Mouse (Mus musculus) mouse embryonic stem cell (cell line): ENCODE data around the gene Mri1.

ENCODE experiments used
- in situ Hi-C, 2 experiments: fragments of 300-500 bp; cut with MboI; formaldehyde crosslinking; loops; 1 replicate in 1 of 2; 3 replicates in 1 of 2; pipeline ENCODE4 v1.14.3; 2019 to 2020; ENCODE audit warnings: low sequenced_read_pairs in 2 of 2, low pct_unique_long_range_greater_than_20kb in 1 of 2, mixed read lengths in 1 of 2; ENCODE audit not compliant: unreplicated experiment in 1 of 2

Mri1 gene

DNA sequence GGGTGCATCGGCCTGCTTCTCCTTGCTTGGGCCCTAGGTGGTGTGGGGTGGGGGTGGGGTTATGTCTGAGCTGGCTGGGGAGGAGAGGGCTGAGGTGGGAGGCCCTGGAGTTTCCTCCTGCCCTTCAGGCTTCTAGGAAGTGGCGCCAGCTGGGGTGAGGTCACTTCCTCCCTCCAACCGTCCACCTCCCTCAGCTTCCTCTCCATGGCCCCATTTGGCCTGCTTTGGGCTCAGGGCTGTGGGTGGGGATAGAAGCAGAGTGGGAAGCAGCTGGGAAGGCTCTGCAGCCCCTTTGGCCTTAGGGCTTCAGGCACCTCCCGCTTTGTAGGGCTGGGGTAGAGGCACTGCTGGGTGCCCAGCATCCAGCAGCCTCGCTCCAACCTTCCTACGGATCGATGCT, 49.3 kb downstream of the Mri1 start:
- in situ Hi-C loops = no loop called here

DNA sequence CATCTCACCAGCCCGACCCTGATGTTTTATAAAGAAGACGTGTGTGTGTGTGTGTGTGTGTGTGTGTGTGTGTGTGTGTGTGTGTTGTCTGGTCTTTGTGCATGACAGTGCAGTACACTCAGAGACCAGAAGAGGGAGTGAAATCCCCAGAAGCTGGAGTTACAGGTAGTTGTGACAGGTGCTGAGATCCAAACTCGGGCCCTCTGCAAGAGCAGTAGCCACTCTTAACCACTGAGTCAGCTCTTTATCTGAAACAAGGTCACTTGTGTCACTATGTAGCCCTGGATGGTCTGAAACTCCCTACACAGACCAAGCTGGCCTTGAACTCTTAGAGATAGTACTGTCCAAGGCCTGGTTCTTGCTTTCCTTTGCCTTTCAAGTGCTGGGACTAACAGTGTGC, 50.5 kb downstream of the Mri1 start:
- in situ Hi-C loops = no loop called here

DNA sequence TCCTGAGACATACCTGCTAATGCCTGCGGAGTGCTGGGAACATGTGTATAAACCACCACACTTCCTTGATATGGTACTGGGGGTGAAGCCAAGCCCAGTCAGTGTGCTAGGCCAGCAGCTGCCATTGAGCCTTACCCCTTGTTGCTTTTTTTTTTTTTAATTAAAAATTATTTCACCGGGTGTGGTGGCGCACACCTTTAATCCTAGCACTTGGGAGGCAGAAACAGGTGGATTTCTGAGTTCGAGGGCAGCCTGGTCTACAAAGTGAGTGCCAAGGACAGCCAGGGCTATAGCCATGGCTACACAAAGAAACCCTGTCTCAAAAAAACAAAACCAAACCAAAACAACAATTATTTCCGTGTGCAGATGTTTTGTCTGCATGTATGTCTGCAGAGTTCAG, 52.1 kb downstream of the Mri1 start:
- in situ Hi-C loops = no loop called here

DNA sequence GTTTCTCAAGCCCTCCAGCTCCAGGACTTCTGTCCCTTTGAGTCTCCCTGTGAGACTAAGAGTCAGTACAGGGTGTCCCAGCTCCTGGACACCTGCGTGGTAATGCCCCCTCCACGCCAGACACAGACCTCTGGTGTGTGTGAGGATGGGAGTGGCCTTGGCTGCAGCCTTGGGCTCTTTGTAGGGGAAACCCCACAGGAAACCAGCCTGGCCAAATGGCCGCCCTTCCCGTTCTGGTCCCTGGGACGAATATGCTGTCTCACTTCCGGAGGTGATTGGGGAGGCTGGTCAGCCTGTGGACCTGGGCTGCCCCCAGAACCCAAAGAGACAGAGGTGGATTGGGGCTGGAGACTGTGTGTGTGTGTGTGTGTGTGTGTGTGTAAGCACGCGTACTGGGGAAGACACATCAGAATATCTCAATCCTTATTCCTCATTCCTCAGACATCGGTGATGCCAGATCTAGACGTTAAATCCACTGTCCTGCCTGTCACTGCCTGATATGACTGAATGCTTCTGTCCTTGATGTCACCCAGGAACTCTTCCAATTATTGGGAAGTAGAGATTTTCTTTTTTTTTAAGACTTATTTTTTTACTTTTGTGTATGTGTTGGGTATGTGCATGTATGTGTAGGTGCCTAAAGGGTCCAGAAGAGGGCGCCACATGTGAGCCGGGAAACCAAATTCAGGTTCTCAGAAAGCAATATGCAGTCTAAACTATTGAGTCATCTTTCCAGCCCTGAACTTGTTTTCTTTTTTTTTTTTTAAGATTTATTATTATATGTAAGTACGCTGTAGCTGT, 53.0 kb downstream of the Mri1 start:
- in situ Hi-C loops = no loop called here

DNA sequence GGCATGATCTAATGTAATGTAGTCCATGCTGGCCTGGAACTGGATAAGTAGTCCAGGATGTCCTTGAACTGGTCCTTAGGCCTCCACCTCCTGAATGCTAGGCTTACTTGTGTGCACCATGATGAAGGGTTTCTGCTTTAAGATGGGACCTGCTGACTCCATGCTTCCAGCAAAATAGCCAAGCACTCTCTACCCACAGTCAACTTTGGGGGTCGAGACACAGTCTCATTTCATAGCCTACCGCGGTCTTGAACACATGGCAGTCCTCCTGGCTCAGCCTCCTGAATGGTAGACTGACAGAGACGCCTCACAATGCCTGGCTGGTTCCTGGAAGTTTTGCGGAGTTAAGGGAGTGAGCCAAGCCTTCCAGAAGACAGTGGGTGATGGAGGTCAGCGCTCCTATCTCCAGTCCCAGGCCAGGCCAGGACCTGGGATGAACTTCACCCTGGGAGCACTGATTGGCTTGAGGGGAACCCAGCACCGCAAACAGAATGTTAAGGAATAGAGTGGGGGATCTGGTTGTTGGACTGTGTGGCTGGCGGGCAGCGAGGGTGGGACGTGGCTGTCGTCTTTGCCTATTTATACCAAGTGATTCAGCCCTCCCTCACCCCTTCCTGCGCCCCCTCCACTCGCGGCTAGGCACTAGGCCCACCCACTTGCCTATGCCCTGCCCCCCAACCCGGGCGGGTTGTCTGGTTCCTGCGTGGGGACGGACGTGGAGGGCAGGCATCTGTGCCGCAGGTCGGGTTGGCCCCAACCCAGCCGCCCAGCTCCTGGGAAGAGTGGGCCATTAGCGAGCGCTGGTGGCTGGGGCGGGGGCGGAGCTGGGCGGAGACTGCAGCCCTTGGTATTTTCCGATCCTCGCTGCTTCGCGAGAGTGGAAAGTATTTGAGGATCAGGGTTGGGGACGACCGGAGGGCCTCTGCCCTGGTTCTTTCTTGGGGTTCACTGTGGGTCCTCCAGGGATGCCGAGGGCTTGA, 53.9 kb downstream of the Mri1 start:
- in situ Hi-C loops = no loop called here

DNA sequence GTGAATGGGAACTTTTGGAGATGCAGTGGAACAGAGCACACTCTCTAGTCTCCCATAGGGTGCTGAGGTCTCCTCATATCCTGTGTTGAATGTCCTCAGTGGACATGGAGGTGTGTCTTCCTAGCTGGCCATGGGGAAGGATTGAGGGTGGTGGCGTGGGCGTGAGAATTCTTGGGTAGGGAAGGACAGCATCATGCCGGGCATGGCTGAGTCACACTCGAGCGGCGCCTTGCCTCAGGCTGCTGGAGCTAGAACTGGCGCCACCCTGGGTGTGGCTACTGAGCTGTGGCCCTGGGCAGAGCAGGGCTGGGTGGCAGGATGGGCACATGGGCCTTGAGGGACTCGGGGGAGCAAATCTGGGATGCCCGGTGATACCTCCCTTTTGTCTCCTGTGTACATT, 54.7 kb downstream of the Mri1 start:
- in situ Hi-C loops = no loop called here

DNA sequence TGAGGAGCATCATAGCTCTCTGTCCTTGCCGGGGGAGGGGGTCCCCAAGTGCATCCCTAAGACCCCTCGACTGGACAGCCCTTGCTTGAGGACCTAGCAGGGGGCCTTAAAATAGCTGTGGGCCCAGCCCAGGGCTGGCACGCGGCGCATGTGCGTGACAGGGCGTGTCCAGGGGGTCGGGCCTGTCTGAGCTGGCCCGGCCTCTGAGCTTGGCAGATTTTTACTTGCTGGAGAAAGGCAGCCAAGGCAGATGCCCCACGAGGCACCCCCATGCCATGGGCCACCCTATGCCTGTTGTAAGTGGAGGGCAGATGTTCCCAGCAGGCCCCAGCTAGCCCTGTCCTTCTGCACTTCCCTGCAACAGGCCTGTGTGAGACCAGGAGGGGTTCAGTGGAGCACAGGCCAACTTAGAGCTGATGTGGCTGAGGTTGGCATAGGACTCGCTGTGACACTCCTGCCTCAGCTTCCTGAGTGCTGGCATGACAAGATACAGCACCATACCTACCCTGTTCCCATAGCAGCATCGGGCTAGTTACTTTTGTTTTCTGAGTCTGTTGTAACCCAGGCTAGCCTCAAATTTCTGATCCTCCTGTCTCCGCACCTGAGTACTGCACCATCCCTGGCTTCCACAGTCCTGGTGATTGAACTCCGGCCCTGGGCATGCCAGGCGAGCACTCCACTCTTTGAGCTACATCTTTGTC, 55.4 kb downstream of the Mri1 start:
- in situ Hi-C loops = no loop called here

DNA sequence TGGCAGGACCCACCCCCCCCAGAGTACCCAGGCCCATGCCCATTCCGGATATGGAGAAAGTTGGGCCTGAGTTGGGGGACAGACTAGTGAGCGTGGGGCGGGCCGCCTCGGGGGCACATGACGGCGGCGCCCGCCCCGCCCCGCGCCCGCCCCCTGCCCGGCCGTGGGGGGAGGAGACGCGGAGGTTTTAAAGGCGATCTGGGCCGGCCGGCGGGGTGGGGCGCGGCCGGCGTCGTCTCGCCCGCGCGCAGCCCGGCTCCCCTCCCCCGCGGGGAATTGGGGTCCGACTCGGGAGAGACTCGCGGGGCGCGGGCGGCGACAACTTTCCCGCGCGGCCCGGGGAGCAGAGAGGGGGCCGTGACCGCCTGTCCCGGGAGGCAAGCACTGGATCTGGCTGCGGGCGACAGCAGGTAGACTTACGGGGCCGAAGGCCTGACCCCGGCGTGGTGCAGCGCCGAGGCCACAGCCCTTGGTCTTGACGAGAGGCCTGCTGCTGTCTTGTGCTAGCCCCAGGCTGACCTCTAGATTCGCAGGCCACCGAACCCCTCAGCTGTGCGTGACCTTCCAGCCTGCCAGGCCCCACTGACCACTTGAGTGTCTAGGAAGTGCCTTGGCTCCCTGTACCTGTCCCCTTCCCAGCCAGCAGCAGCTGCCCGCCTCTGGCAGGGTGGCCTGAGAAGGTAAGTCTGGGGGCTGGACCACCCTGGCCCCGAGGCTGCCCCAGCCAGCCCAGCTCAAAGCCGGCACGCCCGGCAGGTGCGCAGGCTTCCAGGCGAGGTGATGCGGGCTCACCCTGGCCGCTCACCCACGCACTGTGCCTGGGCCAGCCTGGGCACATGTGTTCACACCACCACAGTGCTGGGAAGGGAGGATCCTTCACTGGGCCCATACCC, 56.2 kb downstream of the Mri1 start:
- in situ Hi-C loops = no loop called here

DNA sequence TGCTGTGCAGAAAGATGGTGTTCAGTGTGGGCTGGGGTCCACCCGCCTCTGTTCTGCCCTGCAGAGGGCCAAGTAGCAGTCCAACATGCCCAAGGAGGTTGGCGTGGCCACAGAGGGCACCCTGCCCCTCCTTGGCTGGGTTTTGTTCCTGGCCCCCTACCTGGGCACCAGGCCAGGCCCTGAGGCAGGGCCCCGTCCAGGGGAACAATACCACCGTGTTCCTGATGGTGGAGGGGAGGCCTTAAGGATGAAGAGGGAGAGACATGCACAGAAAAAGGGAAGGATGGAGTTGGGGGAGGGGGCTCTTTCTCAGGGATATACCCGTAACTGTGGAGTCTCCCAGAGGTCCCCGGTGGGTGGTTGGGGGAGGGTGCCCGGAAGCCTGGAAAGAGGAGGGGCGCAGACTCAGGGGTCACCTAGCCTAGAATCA, 57.0 kb downstream of the Mri1 start:
- in situ Hi-C loops = no loop called here
